In the genomic region with DNA sequence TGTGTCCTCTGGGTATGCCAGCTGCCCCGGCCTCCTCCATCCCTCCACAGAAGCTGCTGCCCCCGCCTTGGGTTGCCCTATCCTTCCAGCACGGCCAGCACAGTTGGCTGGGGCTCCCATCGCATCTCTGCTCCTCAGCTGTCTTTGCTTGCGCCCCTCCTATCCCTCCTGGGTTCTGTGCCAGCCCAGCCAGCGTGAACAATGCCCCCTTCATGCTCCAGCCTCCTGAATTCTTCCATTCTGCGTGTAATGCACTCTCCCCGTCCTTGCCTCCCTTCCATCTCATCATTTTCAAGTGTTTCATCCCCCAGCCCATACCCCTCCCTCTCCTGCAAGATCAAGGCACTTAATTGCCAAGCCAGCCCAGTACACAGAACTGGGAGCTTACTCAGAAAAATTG, we compare ENCODE assay signal across 9 mouse cellular contexts.
A peak's percentile ranks its signal among the peaks of the same experiment; 100 is the strongest.
DNase-seq lines count a peak whose midpoint lies in the region; ATAC-seq and TF ChIP-seq lines count a peak whose summit lies in the region.
"Had no signal": no experiment of that assay in that cellular context is flagged by ENCODE, and none has a peak within 500 bp of the region (broad histone marks: within the 10 kb centered on the region; RNA-seq: fewer than 3 reads in every experiment).

No protein-coding gene starts in this region.

- H3K4me1 ChIP-seq in limb, embryonic 15.5 days: peaks cover 27% of the 10 kb centered on the region
- H3K4me1 ChIP-seq in limb, embryonic 10.5 days: peaks cover 14% of the 10 kb centered on the region
- no peaks in the 10 kb centered on the region for H3K4me1 ChIP-seq in stomach, postnatal 0 days (replicated peaks; ENCODE audit: control insufficient read depth, insufficient read depth)
- 0 out of 2 replicates have a peak, but pooled peaks cover 3% of the 10 kb centered on the region for H3K4me1 ChIP-seq in kidney, embryonic 16.5 days (ENCODE audit: insufficient read depth, low read length)

- H3K4me2 ChIP-seq in limb, embryonic 15.5 days: no peak overlapping the region
- H3K4me2 ChIP-seq in stomach, postnatal 0 days (replicated peaks; ENCODE audit: low read depth): no peak overlapping the region
- H3K4me2 ChIP-seq in kidney, embryonic 16.5 days (replicated peaks; ENCODE audit: low read depth, low read length): no peak overlapping the region
- H3K4me2 ChIP-seq: kidney, embryonic 15.5 days had no signal

- no peak for TF ChIP-seq EP300 in stomach, postnatal 0 days (optimal IDR thresholded peaks at IDR 0.05)

- 60% methylated on average over 8 of the region's 8 CpGs for WGBS in limb, embryonic 15.5 days
- WGBS in limb, embryonic 10.5 days: 78% methylated on average over 8 of the region's 8 CpGs
- WGBS in stomach, postnatal 0 days: 58% methylated on average over 8 of the region's 8 CpGs
- WGBS in kidney, embryonic 16.5 days: 70% methylated on average over 8 of the region's 8 CpGs

- no peaks in the 10 kb centered on the region for H3K9me3 ChIP-seq in limb, embryonic 15.5 days
- H3K9me3 ChIP-seq in limb, embryonic 10.5 days (replicated peaks): no peaks in the 10 kb centered on the region
- no peaks in the 10 kb centered on the region for H3K9me3 ChIP-seq in stomach, postnatal 0 days (ENCODE audit: control insufficient read depth, low read length)
- no peaks in the 10 kb centered on the region for H3K9me3 ChIP-seq in kidney, embryonic 16.5 days (ENCODE audit: low read length)
- H3K9me3 ChIP-seq: kidney, embryonic 15.5 days had no signal

- intact Hi-C loops in left cerebral cortex, postnatal 36 days (cut with DNase I): loop anchor here (1.0 to 5.0 kb wide), 3 partner anchors 112 to 430 kb away; no protein-coding TSS in a partner anchor

- TF ChIP-seq CTCF in stomach, postnatal 0 days (IDR thresholded peaks at IDR 0.05; ENCODE audit: low read depth): no peak

- peak overlapping the region; percentile 27; the same call in 1 of the 2 replicates for H3K27ac ChIP-seq in limb, embryonic 15.5 days
- H3K27ac ChIP-seq in limb, embryonic 10.5 days: no peak overlapping the region
- no peak overlapping the region for H3K27ac ChIP-seq in stomach, postnatal 0 days (replicated peaks)
- H3K27ac ChIP-seq in kidney, embryonic 16.5 days (ENCODE audit: low read length): no peak overlapping the region
- H3K27ac ChIP-seq: kidney, embryonic 15.5 days had no signal

- no peak for DNase-seq in limb, embryonic 10.5 days (ENCODE audit: low spot score)
- DNase-seq in frontal cortex, postnatal 36 days (ENCODE audit: low spot score in 2 of 2): peak; percentile 41 to 47
- peak; percentile 38 to 41 for DNase-seq in left cerebral cortex, postnatal 36 days (ENCODE audit: low spot score in 2 of 2)
- peak; percentile 19 for DNase-seq in stomach, postnatal 0 days (ENCODE audit: low spot score)
- DNase-seq in ovary, postnatal 14 days (ENCODE audit: low spot score): no peak

- no peaks in the 10 kb centered on the region for H3K36me3 ChIP-seq in limb, embryonic 15.5 days
- H3K36me3 ChIP-seq in limb, embryonic 10.5 days: no peaks in the 10 kb centered on the region
- H3K36me3 ChIP-seq in stomach, postnatal 0 days (ENCODE audit: control insufficient read depth, insufficient read depth, low read length): no peaks in the 10 kb centered on the region
- no peaks in the 10 kb centered on the region for H3K36me3 ChIP-seq in kidney, embryonic 16.5 days (ENCODE audit: insufficient read depth, low read length)
- H3K36me3 ChIP-seq: kidney, embryonic 15.5 days had no signal

- H3K9ac ChIP-seq in limb, embryonic 15.5 days: no peak overlapping the region
- no peak overlapping the region for H3K9ac ChIP-seq in stomach, postnatal 0 days (ENCODE audit: low read length)
- H3K9ac ChIP-seq in kidney, embryonic 16.5 days (replicated peaks; ENCODE audit: low read length): no peak overlapping the region
- H3K9ac ChIP-seq: kidney, embryonic 15.5 days had no signal

- no peak for ATAC-seq in limb, embryonic 15.5 days (ENCODE audit: insufficient number of reproducible peaks, low FRiP score, low TSS enrichment, low read depth)
- no peak for ATAC-seq in stomach, postnatal 0 days (ENCODE audit: low FRiP score, low TSS enrichment)
- ATAC-seq in monocyte, adult 5-6 weeks (replicated peaks; ENCODE audit: insufficient number of reproducible peaks, low FRiP score, low TSS enrichment, poor library complexity, severe bottlenecking): no peak
- no peak for ATAC-seq in kidney, embryonic 16.5 days (ENCODE audit: low FRiP score, low TSS enrichment)

- H3K4me3 ChIP-seq in limb, embryonic 15.5 days: no peak overlapping the region
- no peak overlapping the region for H3K4me3 ChIP-seq in limb, embryonic 10.5 days
- no peak overlapping the region for H3K4me3 ChIP-seq in stomach, postnatal 0 days (ENCODE audit: low read depth, low read length)
- no peak overlapping the region for H3K4me3 ChIP-seq in kidney, embryonic 16.5 days (ENCODE audit: low read length)
- H3K4me3 ChIP-seq: kidney, embryonic 15.5 days had no signal

- peaks cover 12% of the 10 kb centered on the region; the same call in 1 of the 2 replicates for H3K27me3 ChIP-seq in limb, embryonic 15.5 days
- peaks cover 23% of the 10 kb centered on the region for H3K27me3 ChIP-seq in limb, embryonic 10.5 days (ENCODE audit: low read depth, poor library complexity, severe bottlenecking)
- no peaks in the 10 kb centered on the region for H3K27me3 ChIP-seq in stomach, postnatal 0 days (ENCODE audit: control insufficient read depth, insufficient read depth, low read length)
- no peaks in the 10 kb centered on the region for H3K27me3 ChIP-seq in kidney, embryonic 16.5 days (ENCODE audit: insufficient read depth, low read length)
- H3K27me3 ChIP-seq: kidney, embryonic 15.5 days had no signal

Comparison
In these comparisons a context has a peak if more than half of its experiments do, and no peak if none do; other contexts are left out.
1. DNase-seq: peak in frontal cortex, postnatal 36 days (2 of 2), left cerebral cortex, postnatal 36 days (2 of 2) and stomach, postnatal 0 days (single experiment); none in limb, embryonic 10.5 days (single experiment) and ovary, postnatal 14 days (single experiment).